Mouse (Mus musculus) cerebellum, adult 2 months (tissue): ENCODE data around the gene Clk3.

Experiments
- CTCF ChIP-seq: fragments of 200-500 bp; IDR thresholded peaks from 2 replicates; pipeline ENCODE4 v1.5.1; 2011; ENCODE audit warnings: low read depth, mild to moderate bottlenecking, control low read depth, low read length, moderate library complexity, borderline replicate concordance; ENCODE audit not compliant: insufficient read depth
- POLR2A ChIP-seq: fragments of 200-500 bp; IDR thresholded peaks from 2 replicates; pipeline ENCODE4 v1.6.1; 2011; ENCODE audit warnings: low read length, control low read depth, borderline replicate concordance; ENCODE audit not compliant: insufficient read depth

DNA sequence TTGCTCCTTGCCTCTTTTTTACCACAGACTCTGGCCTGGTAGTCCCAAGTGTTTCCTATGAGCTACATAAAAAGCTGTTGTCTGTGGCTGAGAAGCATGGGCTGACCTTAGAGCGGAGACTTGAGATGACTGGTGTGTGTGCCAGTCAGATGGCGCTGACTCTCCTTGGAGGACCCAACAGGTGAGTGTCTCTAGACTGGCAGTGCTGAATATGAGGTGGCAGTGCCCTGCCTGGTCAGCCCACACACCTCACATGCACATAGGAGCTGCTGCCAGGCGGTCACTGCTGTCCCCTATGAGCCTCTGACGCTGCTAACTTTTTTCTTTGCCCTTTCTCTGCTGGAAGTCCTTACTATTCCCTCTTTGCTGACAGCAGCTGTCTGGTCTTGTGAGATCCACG lies 25.8 kb downstream of the Clk3 start:
- no peak for TF ChIP-seq CTCF
- no peak for TF ChIP-seq POLR2A
